Mouse (Mus musculus) liver, embryonic 13.5 days (tissue): Measurements from ENCODE around the gene Rgp1. TPM values are rescaled to one million over a fixed set of nuclear protein-coding genes. Genes with fewer than 3 reads are reported as not detected.

Source experiments
- ATAC-seq: fragments of 200-750 bp; cut with Nextera tagmentation; 2 replicates; pipeline ENCODE4 v1.8.0; 2017; ENCODE audit warnings: low read depth, mild to moderate bottlenecking, moderate number of reproducible peaks, moderate library complexity
- DNase-seq: peaks from one replicate; pipeline ENCODE4 v3.0.0; 2022
- H3K27ac ChIP-seq: fragments of 300-500 bp; sonication (generic); 2 replicates; pipeline ENCODE4 v1.5.1; 2015; ENCODE audit warnings: moderate library complexity, mild to moderate bottlenecking, inconsistent platforms
- H3K27me3 ChIP-seq: fragments of 300-500 bp; sonication (generic); 2 replicates; pipeline ENCODE4 v1.6.1; 2015; ENCODE audit warnings: mild to moderate bottlenecking, inconsistent platforms
- H3K36me3 ChIP-seq: fragments of 300-500 bp; sonication (generic); 2 replicates; pipeline ENCODE4 v1.6.1; 2015; ENCODE audit warnings: mild to moderate bottlenecking, inconsistent platforms
- H3K4me1 ChIP-seq: fragments of 300-500 bp; sonication (generic); replicated peaks from 2 replicates; pipeline ENCODE4 v1.6.1; 2015; ENCODE audit warnings: inconsistent platforms
- H3K4me2 ChIP-seq: fragments of 300-500 bp; sonication (generic); 2 replicates; pipeline ENCODE4 v1.6.1; 2015; ENCODE audit warnings: inconsistent platforms, mild to moderate bottlenecking, moderate library complexity
- H3K4me3 ChIP-seq: fragments of 300-500 bp; sonication (generic); replicated peaks from 2 replicates; pipeline ENCODE4 v1.5.1; 2015; ENCODE audit warnings: mild to moderate bottlenecking, inconsistent platforms
- H3K9ac ChIP-seq: fragments of 300-500 bp; sonication (generic); 2 replicates; pipeline ENCODE4 v1.6.1; 2015; ENCODE audit warnings: mild to moderate bottlenecking, inconsistent platforms
- H3K9me3 ChIP-seq: fragments of 300-500 bp; sonication (generic); replicated peaks from 2 replicates; pipeline ENCODE4 v1.6.1; 2016; ENCODE audit warnings: inconsistent platforms
- WGBS: fragments of 180-500 bp; shearing (Covaris S2); methylation state at CpG from one replicate; pipeline ENCODE4 v1.1.7; 2015; ENCODE audit not compliant: insufficient replicate concordance; 5-methylcytosine and 5-hydroxymethylcytosine counted together
- polyA plus RNA-seq: library from polyadenylated mRNA; unstranded; fragments of >200 nt; fragmentation: Nextera tagmentation; extraction: Ambion mirVana; gene quantifications from 2 replicates; pipeline ENCODE4 v1.2.1, GENCODE M21; 2015

Rgp1 gene
- polyA plus RNA-seq, 1 experiment from 2014 or later: 13.8 TPM

GRCm38 (mm10) chr4:43552437-43552836 is 26.1 kb upstream of the Rgp1 start:
- peaks cover 5% of the 10 kb centered on the region for H3K9me3 ChIP-seq
- 94% methylated on average over 5 of the region's 5 CpGs for WGBS
- H3K36me3 ChIP-seq: peaks cover 100% of the 10 kb centered on the region
- no peak for DNase-seq
- no peak overlapping the region for H3K4me2 ChIP-seq
- H3K27me3 ChIP-seq: no peaks in the 10 kb centered on the region
- H3K4me1 ChIP-seq: peaks cover 10% of the 10 kb centered on the region
- no peak overlapping the region for H3K9ac ChIP-seq
- no peak overlapping the region for H3K4me3 ChIP-seq
- ATAC-seq: no peak
- no peak overlapping the region for H3K27ac ChIP-seq

- Histone ChIP-seq H3K4me3 (no peak overlapping the region), H3K27ac (0 out of 2 replicates have a peak overlapping the region, but pooled peaks have one; percentile 6)
These were observed 24.6 kb upstream of the Rgp1 start for GRCm38 (mm10) chr4:43553891-43554290.

DNA sequence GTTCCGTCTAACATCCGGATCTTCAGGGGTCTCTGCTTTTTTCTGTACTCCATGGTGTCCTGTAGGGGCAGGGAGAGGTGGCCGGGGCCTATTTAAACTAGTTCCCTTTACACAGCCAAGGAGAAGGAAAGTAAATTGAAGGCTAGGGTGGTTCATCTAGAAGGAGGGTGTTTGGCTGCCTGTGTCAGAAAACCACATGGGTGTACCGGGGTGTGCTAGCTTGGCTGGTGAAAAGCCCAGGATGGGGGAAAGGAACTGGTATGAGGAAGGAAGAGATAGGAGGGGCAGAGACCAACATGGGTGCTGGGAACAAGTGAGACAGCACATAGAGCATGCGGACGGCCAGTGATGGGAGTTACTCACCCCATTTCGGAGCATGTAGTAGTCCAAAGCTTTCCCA is 22.6 kb upstream of the Rgp1 start:
- WGBS: 82% methylated on average over 7 of the region's 7 CpGs
- Histone ChIP-seq H3K4me1 (peaks cover 45% of the 10 kb centered on the region), H3K36me3 (peaks cover 70% of the 10 kb centered on the region), H3K9me3 (peaks cover 5% of the 10 kb centered on the region), H3K4me2 (no peak overlapping the region), H3K27ac (0 out of 2 replicates have a peak overlapping the region, but pooled peaks have one; percentile 43), H3K9ac (no peak overlapping the region), H3K27me3 (no peaks in the 10 kb centered on the region), H3K4me3 (no peak overlapping the region)
- DNase-seq: no peak
- ATAC-seq: no peak

More at GRCm38 (mm10) chr4:43553891-43554290, 24.6 kb upstream of the Rgp1 start:
- DNase-seq: no peak
- H3K9me3 ChIP-seq: peaks cover 5% of the 10 kb centered on the region
- no peaks in the 10 kb centered on the region for H3K27me3 ChIP-seq
- no peak overlapping the region for H3K9ac ChIP-seq
- no peak overlapping the region for H3K4me2 ChIP-seq
- ATAC-seq: no peak
- peaks cover 24% of the 10 kb centered on the region for H3K4me1 ChIP-seq
- peaks cover 91% of the 10 kb centered on the region for H3K36me3 ChIP-seq

GRCm38 (mm10) chr4:43558028-43558630 is 20.4 kb upstream of the Rgp1 start:
- Histone ChIP-seq H3K4me3 (peak overlapping the region; percentile 72), H3K9ac (peak overlapping the region; percentile 89), H3K4me1 (peaks cover 52% of the 10 kb centered on the region), H3K27ac (peak overlapping the region; percentile 99), H3K36me3 (peaks cover 48% of the 10 kb centered on the region), H3K4me2 (peak overlapping the region; percentile 89), H3K27me3 (no peaks in the 10 kb centered on the region), H3K9me3 (no peaks in the 10 kb centered on the region)
- peak; percentile 36 for DNase-seq
- WGBS: 9% methylated on average over 5 of the region's 5 CpGs
- ATAC-seq: no peak

GRCm38 (mm10) chr4:43558631-43559356 is 19.7 kb upstream of the Rgp1 start:
- Histone ChIP-seq H3K4me1 (peaks cover 59% of the 10 kb centered on the region), H3K4me2 (peak overlapping the region; percentile 89), H3K9me3 (no peaks in the 10 kb centered on the region), H3K36me3 (peaks cover 44% of the 10 kb centered on the region), H3K4me3 (peak overlapping the region; percentile 72), H3K27me3 (no peaks in the 10 kb centered on the region), H3K9ac (peak overlapping the region; percentile 89), H3K27ac (peak overlapping the region; percentile 99)
- 6% methylated on average over 13 of the region's 13 CpGs for WGBS
- DNase-seq: peak; percentile 41
- no peak for ATAC-seq

DNA sequence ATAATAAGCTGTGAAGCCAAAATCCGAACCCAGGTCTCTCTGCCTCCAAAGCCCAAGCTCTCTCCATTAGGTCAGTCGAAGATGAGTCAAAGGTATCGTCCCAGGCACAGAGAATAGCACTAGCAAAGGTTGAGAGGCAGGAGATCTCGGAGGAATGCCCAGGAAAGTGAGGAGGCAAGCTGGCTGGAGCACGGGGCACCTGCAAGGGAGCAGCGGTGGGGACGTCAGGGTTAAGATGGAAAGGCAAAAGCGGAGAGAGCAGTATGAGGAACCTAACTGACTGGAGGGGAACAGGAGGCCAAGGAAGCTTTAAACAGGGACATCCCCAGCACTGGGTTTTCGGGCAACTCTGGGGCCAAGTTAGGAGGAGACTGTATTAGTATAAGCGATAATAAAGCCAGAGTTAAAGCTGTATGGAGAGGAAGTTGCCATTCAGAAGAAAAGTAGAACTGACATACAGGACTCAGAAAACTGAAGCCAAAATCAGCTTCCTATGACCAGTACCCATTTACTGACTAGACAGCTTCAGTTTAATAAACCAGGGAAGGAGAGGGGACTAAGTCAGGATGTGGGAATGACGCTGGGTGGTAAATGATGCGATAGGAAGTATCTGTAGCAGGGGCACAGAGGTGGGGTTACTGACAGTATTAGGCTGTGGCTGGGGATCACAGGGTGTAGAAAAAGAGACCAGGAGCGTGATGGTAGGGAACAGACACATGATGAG is 18.8 kb upstream of the Rgp1 start:
- H3K9ac ChIP-seq: peak overlapping the region; percentile 89
- peak overlapping the region; percentile 89 for H3K4me2 ChIP-seq
- peaks cover 64% of the 10 kb centered on the region for H3K4me1 ChIP-seq
- no peak for ATAC-seq
- WGBS: 20% methylated on average over 13 of the region's 13 CpGs
- peak overlapping the region; percentile 72 for H3K4me3 ChIP-seq
- peaks cover 37% of the 10 kb centered on the region for H3K36me3 ChIP-seq
- no peak for DNase-seq
- H3K27me3 ChIP-seq: no peaks in the 10 kb centered on the region
- no peaks in the 10 kb centered on the region for H3K9me3 ChIP-seq
- peak overlapping the region; percentile 99 for H3K27ac ChIP-seq

DNA sequence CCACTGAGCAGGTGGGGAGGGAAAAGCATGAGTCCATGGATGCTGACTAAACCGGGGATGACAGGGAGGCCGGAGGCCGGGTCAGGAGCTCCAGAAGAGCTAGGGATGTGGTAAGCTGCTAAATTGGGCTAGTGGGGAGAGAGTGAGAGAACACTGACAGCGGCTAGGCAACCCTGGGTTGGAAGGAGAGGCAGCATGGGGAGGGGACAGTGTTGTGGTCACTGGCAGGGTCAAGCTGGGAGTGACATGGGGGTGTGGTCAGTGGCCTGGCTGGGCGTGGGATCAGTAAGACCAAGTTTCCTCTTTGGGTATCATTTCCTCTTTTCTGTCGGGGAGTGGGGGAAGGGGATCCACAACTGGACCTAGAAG is 18.3 kb upstream of the Rgp1 start:
- H3K36me3 ChIP-seq: peaks cover 37% of the 10 kb centered on the region
- WGBS: 6% methylated on average over 6 of the region's 6 CpGs
- H3K4me2 ChIP-seq: peak overlapping the region; percentile 89
- peak overlapping the region; percentile 99 for H3K27ac ChIP-seq
- peak overlapping the region; percentile 72 for H3K4me3 ChIP-seq
- ATAC-seq (no peak), DNase-seq (peak; percentile 31)
- H3K27me3 ChIP-seq: no peaks in the 10 kb centered on the region
- no peaks in the 10 kb centered on the region for H3K9me3 ChIP-seq
- peaks cover 64% of the 10 kb centered on the region for H3K4me1 ChIP-seq
- peak overlapping the region; percentile 89 for H3K9ac ChIP-seq

DNA sequence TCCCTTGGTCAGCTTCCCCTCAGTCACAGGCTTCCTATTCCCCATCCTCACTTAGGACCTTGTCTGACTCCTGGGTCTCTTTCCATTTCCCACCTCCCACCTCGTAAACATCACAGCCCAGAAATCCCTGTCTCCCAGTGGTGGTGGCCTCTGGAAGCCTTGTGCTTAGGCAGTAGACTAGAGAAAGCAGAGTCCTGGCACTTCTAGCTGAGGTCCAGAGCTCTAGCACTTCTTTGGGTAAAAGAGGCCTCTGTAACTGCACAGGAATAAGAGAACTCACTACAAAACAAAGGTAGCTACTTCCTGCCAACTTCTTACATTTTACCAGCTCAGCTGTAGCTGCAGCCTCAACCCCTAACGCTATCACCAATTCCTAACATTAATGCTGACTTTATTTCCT is 17.5 kb upstream of the Rgp1 start:
- no peaks in the 10 kb centered on the region for H3K9me3 ChIP-seq
- peak overlapping the region; percentile 72 for H3K4me3 ChIP-seq
- H3K4me2 ChIP-seq: peak overlapping the region; percentile 89
- peaks cover 64% of the 10 kb centered on the region for H3K4me1 ChIP-seq
- H3K36me3 ChIP-seq: peaks cover 37% of the 10 kb centered on the region
- ATAC-seq (no peak), DNase-seq (no peak)
- peak overlapping the region; percentile 89 for H3K9ac ChIP-seq
- H3K27ac ChIP-seq: peak overlapping the region; percentile 99
- WGBS: 4% methylated on average over 2 of the region's 2 CpGs
- no peaks in the 10 kb centered on the region for H3K27me3 ChIP-seq

DNA sequence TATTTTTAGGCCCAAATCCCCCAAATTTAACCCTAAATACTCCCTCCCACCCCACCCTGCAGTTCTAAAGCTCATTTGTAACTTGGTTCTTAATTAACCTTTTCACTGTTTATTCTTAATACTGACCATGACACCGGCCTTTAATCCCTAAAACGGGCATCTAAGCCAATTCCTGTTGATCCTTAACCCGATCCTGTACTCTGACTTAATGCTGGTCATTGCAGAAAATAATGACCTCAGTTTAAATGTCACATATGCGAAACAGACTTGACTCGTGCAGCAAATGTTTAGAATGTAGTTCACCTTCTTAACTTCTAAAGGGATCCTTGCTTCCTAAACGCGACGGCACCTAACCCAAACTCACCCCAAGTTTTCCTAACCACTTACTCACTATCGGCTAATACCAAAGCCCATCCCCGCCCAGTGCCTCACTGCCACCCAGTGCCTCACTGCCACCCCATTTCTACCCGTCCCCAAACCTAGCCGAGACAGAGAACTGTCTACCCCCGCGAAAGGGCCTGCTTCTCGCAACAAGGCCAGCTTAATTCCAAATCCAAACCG is 17.0 kb upstream of the Rgp1 start:
- no peaks in the 10 kb centered on the region for H3K9me3 ChIP-seq
- DNase-seq: peak; percentile 67
- peaks cover 62% of the 10 kb centered on the region for H3K4me1 ChIP-seq
- H3K27me3 ChIP-seq: no peaks in the 10 kb centered on the region
- peak overlapping the region; percentile 72 for H3K4me3 ChIP-seq
- peak overlapping the region; percentile 89 for H3K9ac ChIP-seq
- peak overlapping the region; percentile 99 for H3K27ac ChIP-seq
- WGBS: 1% methylated on average over 16 of the region's 16 CpGs
- peaks cover 37% of the 10 kb centered on the region for H3K36me3 ChIP-seq
- peak overlapping the region; percentile 89 for H3K4me2 ChIP-seq
- ATAC-seq: peak; percentile 71

- peak; percentile 94 for DNase-seq
These were observed 16.3 kb upstream of the Rgp1 start, which contains the start of the genes Creb3 and Tln1 for GRCm38 (mm10) chr4:43561997-43562768. TSS of gene Creb3 (plus strand) at chr4:43562332. TSS of gene Tln1 (minus strand) at chr4:43562691.

More at GRCm38 (mm10) chr4:43561997-43562768, 16.3 kb upstream of the Rgp1 start, which contains the start of the genes Creb3 and Tln1:
- peak within 1 kb of the TSS; percentile 72 for H3K4me3 ChIP-seq
- peak within 1 kb of the TSS; percentile 89 for H3K9ac ChIP-seq
- peak within 1 kb of the TSS; percentile 89 for H3K4me2 ChIP-seq
- peaks cover 57% of the 10 kb centered on the region for H3K4me1 ChIP-seq
- H3K27ac ChIP-seq: peak within 1 kb of the TSS; percentile 99
- peak; percentile 87 for ATAC-seq
- under 1% methylated on average over 62 of the region's 62 CpGs for WGBS
- H3K36me3 ChIP-seq: peaks cover 37% of the 10 kb centered on the region
- H3K9me3 ChIP-seq: no peaks in the 10 kb centered on the region
- H3K27me3 ChIP-seq: no peaks in the 10 kb centered on the region
